Mouse (Mus musculus): Measurements from ENCODE around the gene Dnajc5. TPM values are rescaled to one million over a fixed set of nuclear protein-coding genes. Genes with fewer than 3 reads are reported as not detected.

The Dnajc5 gene
- polyA plus RNA-seq, 2 experiments, result 13.9 to 20.0 TPM

- no peak overlapping the region for H3K4me2 ChIP-seq (ENCODE audit: low read depth)
- H3K4me3 ChIP-seq (ENCODE audit: insufficient read depth in 1 of 2, low read depth in 2 of 2, low read length in 2 of 2), result no peak overlapping the region
- no peak overlapping the region for H3K27ac ChIP-seq
- H3K36me3 ChIP-seq (replicated peaks; ENCODE audit: control insufficient read depth, insufficient read depth, low read depth), result peaks cover 3% of the 10 kb centered on the region
- H3K9me3 ChIP-seq (ENCODE audit: control insufficient read depth, low read length), result no peaks in the 10 kb centered on the region
- no peaks in the 10 kb centered on the region for H3K27me3 ChIP-seq (ENCODE audit: control insufficient read depth, insufficient read depth, low read length)
- WGBS (ENCODE audit: insufficient replicate concordance), result 89% methylated on average over 9 of the region's 9 CpGs
- H3K9ac ChIP-seq (replicated peaks), result no peak overlapping the region
- no peak for ATAC-seq (ENCODE audit: insufficient read depth)
- no peak for TF ChIP-seq CTCF (IDR thresholded peaks at IDR 0.05; ENCODE audit: low read depth)
- TF ChIP-seq EP300 (IDR thresholded peaks at IDR 0.05; ENCODE audit: low read depth), result no peak
- H3K4me1 ChIP-seq (replicated peaks; ENCODE audit: control insufficient read depth in 2 of 2, insufficient read depth in 2 of 2, low read length in 1 of 2), result peaks cover 13 to 17% of the 10 kb centered on the region in 2 experiments
- no peak for DNase-seq (ENCODE audit: low read depth in 3 of 3, low spot score in 3 of 3)
Observed at GRCm38 (mm10) chr2:181589732-181590105, 69.4 kb downstream of the Dnajc5 start.

- Histone ChIP-seq H3K27me3 (ENCODE audit: control insufficient read depth, insufficient read depth, low read length) (no peaks in the 10 kb centered on the region), H3K4me3 (ENCODE audit: insufficient read depth in 1 of 2, low read depth in 2 of 2, low read length in 2 of 2) (no peak overlapping the region), H3K27ac (no peak overlapping the region), H3K9ac (replicated peaks) (no peak overlapping the region), H3K4me2 (ENCODE audit: low read depth) (peak overlapping the region; percentile 8; the same call in 1 of the 2 replicates), H3K9me3 (ENCODE audit: control insufficient read depth, low read length) (no peaks in the 10 kb centered on the region), H3K36me3 (replicated peaks; ENCODE audit: control insufficient read depth, insufficient read depth, low read depth) (peaks cover 3% of the 10 kb centered on the region), H3K4me1 (replicated peaks; ENCODE audit: control insufficient read depth in 2 of 2, insufficient read depth in 2 of 2, low read length in 1 of 2) (peaks cover 13 to 17% of the 10 kb centered on the region in 2 experiments)
- ATAC-seq (ENCODE audit: insufficient read depth) (no peak), DNase-seq (ENCODE audit: low read depth in 3 of 3, low spot score in 3 of 3) (no peak)
- WGBS (ENCODE audit: insufficient replicate concordance), result 67% methylated on average over 5 of the region's 5 CpGs
- no peak for TF ChIP-seq EP300 (IDR thresholded peaks at IDR 0.05; ENCODE audit: low read depth)
- TF ChIP-seq CTCF (IDR thresholded peaks at IDR 0.05; ENCODE audit: low read depth), result no peak
Observed at GRCm38 (mm10) chr2:181590471-181590870, 70.2 kb downstream of the Dnajc5 start.

GRCm38 (mm10) chr2:181591528-181592085 lies 71.3 kb downstream of the Dnajc5 start, which contains the start of gene Prpf6:
Prpf6 (plus strand) TSS chr2:181591868.
- DNase-seq (ENCODE audit: low read depth in 3 of 3, low spot score in 3 of 3), result no peak
- Histone ChIP-seq H3K9me3 (ENCODE audit: control insufficient read depth, low read length) (no peaks in the 10 kb centered on the region), H3K4me1 (replicated peaks; ENCODE audit: control insufficient read depth in 2 of 2, insufficient read depth in 2 of 2, low read length in 1 of 2) (peaks cover 13 to 17% of the 10 kb centered on the region in 2 experiments), H3K36me3 (replicated peaks; ENCODE audit: control insufficient read depth, insufficient read depth, low read depth) (peaks cover 3% of the 10 kb centered on the region), H3K4me2 (ENCODE audit: low read depth) (peak within 1 kb of the TSS; percentile 85), H3K9ac (replicated peaks) (peak within 1 kb of the TSS; percentile 85), H3K27ac (peak within 1 kb of the TSS; percentile 41), H3K27me3 (ENCODE audit: control insufficient read depth, insufficient read depth, low read length) (no peaks in the 10 kb centered on the region), H3K4me3 (ENCODE audit: insufficient read depth in 1 of 2, low read depth in 2 of 2, low read length in 2 of 2) (peak within 1 kb of the TSS; percentile 56 to 71)
- WGBS (ENCODE audit: insufficient replicate concordance), result 9% methylated on average over 5 of the region's 5 CpGs
- TF ChIP-seq EP300 (IDR thresholded peaks at IDR 0.05; ENCODE audit: low read depth) (no peak), CTCF (IDR thresholded peaks at IDR 0.05; ENCODE audit: low read depth) (no peak)
- peak; percentile 13; the same call in 1 of the 2 replicates for ATAC-seq (ENCODE audit: insufficient read depth)

- Histone ChIP-seq H3K9me3 (ENCODE audit: control insufficient read depth, low read length) (no peaks in the 10 kb centered on the region), H3K27me3 (ENCODE audit: control insufficient read depth, insufficient read depth, low read length) (no peaks in the 10 kb centered on the region), H3K27ac (peak within 1 kb of the TSS; percentile 41), H3K4me2 (ENCODE audit: low read depth) (peak within 1 kb of the TSS; percentile 85), H3K4me1 (replicated peaks; ENCODE audit: control insufficient read depth in 2 of 2, insufficient read depth in 2 of 2, low read length in 1 of 2) (peaks cover 13 to 17% of the 10 kb centered on the region in 2 experiments), H3K4me3 (ENCODE audit: insufficient read depth in 1 of 2, low read depth in 2 of 2, low read length in 2 of 2) (peak within 1 kb of the TSS; percentile 56 to 71), H3K9ac (replicated peaks) (peak within 1 kb of the TSS; percentile 85), H3K36me3 (replicated peaks; ENCODE audit: control insufficient read depth, insufficient read depth, low read depth) (no peaks in the 10 kb centered on the region; the same call in 1 of the 2 replicates)
- TF ChIP-seq EP300 (IDR thresholded peaks at IDR 0.05; ENCODE audit: low read depth), result no peak
- TF ChIP-seq CTCF (IDR thresholded peaks at IDR 0.05; ENCODE audit: low read depth), result no peak
- DNase-seq (ENCODE audit: low read depth in 3 of 3, low spot score in 3 of 3) (no peak), ATAC-seq (ENCODE audit: insufficient read depth) (peak; percentile 46)
- under 1% methylated on average over 88 of the region's 97 CpGs for WGBS (ENCODE audit: insufficient replicate concordance)
Observed at GRCm38 (mm10) chr2:181592231-181593041, 72.2 kb downstream of the Dnajc5 start, which contains the start of gene Zfp512b. Zfp512b (minus strand) TSS chr2:181592803.

- no peak for TF ChIP-seq EP300 (IDR thresholded peaks at IDR 0.05; ENCODE audit: low read depth)
- TF ChIP-seq CTCF (IDR thresholded peaks at IDR 0.05; ENCODE audit: low read depth), result no peak
- ATAC-seq (ENCODE audit: insufficient read depth), result peak; percentile 8
- WGBS (ENCODE audit: insufficient replicate concordance), result under 1% methylated on average over 6 of the region's 6 CpGs
- DNase-seq (ENCODE audit: low read depth in 3 of 3, low spot score in 3 of 3), result no peak
- no peaks in the 10 kb centered on the region; the same call in 1 of the 2 replicates for H3K36me3 ChIP-seq (replicated peaks; ENCODE audit: control insufficient read depth, insufficient read depth, low read depth)
- peaks cover 13 to 17% of the 10 kb centered on the region in 2 experiments for H3K4me1 ChIP-seq (replicated peaks; ENCODE audit: control insufficient read depth in 2 of 2, insufficient read depth in 2 of 2, low read length in 1 of 2)
- H3K4me3 ChIP-seq (ENCODE audit: insufficient read depth in 1 of 2, low read depth in 2 of 2, low read length in 2 of 2), result peak overlapping the region; percentile 56 to 71
- H3K4me2 ChIP-seq (ENCODE audit: low read depth), result peak overlapping the region; percentile 85
- H3K27ac ChIP-seq, result peak overlapping the region; percentile 31
- peaks cover under 1% of the 10 kb centered on the region for H3K27me3 ChIP-seq (ENCODE audit: control insufficient read depth, insufficient read depth, low read length)
- H3K9ac ChIP-seq (replicated peaks), result peak overlapping the region; percentile 85
- no peaks in the 10 kb centered on the region for H3K9me3 ChIP-seq (ENCODE audit: control insufficient read depth, low read length)
Observed at GRCm38 (mm10) chr2:181593042-181593421, 72.7 kb downstream of the Dnajc5 start.

Measured in liver, embryonic 14.5 days (tissue).